In the genomic region with DNA sequence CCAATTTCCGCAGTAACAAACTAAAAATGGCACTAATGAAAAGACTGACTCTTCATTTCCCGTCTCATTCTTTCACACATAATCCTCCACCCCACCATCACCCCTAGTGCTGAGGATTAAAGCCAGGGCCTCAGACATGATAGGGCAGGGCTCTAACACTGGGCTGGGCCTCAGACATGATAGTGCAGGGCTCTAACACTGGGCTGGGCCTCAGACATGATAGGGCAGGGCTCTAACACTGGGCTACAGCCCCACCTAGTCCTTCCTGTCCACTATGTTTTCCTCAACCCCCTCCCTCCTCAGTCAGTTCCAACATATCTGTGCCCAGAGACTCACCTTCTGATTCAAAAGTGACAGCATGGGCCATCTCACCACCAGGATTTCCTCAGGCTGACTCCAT, we compare ENCODE assay signal across 22 mouse cellular contexts.
A peak's percentile ranks its signal among the peaks of the same experiment; 100 is the strongest.
DNase-seq lines count a peak whose midpoint lies in the region; ATAC-seq and TF ChIP-seq lines count a peak whose summit lies in the region.
"Had no signal": no experiment of that assay in that cellular context is flagged by ENCODE, and none has a peak within 500 bp of the region (broad histone marks: within the 10 kb centered on the region; RNA-seq: fewer than 3 reads in every experiment).

No protein-coding gene starts in this region.

- 69% methylated on average over 2 of the region's 2 CpGs for WGBS in liver, postnatal 0 days (ENCODE audit: insufficient replicate concordance)
- WGBS in liver, embryonic 11.5 days, result 70% methylated on average over 2 of the region's 2 CpGs
- WGBS in liver, embryonic 16.5 days (ENCODE audit: insufficient replicate concordance), result 52% methylated on average over 2 of the region's 2 CpGs

- H3K27ac ChIP-seq in liver, postnatal 0 days (ENCODE audit: low read depth), result no peak overlapping the region
- H3K27ac ChIP-seq in liver, embryonic 11.5 days (ENCODE audit: low read depth, low read length), result no peak overlapping the region
- H3K27ac ChIP-seq in liver, embryonic 16.5 days (ENCODE audit: low read length), result no peak overlapping the region
- H3K27ac ChIP-seq: forebrain, embryonic 13.5 days; intestine, embryonic 15.5 days; neural tube, embryonic 12.5 days had no signal

- no peak for TF ChIP-seq EP300 in liver, postnatal 0 days (IDR thresholded peaks at IDR 0.05; ENCODE audit: low read depth)

- no peaks in the 10 kb centered on the region for H3K36me3 ChIP-seq in liver, postnatal 0 days (replicated peaks; ENCODE audit: insufficient read depth, low read length)
- H3K36me3 ChIP-seq in liver, embryonic 11.5 days (ENCODE audit: control insufficient read depth, insufficient read depth, low read length), result no peaks in the 10 kb centered on the region
- no peaks in the 10 kb centered on the region for H3K36me3 ChIP-seq in liver, embryonic 16.5 days (ENCODE audit: control insufficient read depth, insufficient read depth)
- H3K36me3 ChIP-seq: hindbrain, embryonic 10.5 days; intestine, embryonic 15.5 days; neural tube, embryonic 12.5 days had no signal

- peak; percentile 74 for DNase-seq in liver
- no peak for DNase-seq in liver, postnatal 0 days
- no peak for DNase-seq in liver, embryonic 11.5 days (ENCODE audit: low spot score)
- no peak for DNase-seq in thymus, adult 18-20 months
- DNase-seq in left cerebral cortex, adult 9 months (ENCODE audit: low spot score in 2 of 2), result no peak
- no peak for DNase-seq in thymus, postnatal 14 days
- DNase-seq: adrenal gland, postnatal 10 days; cerebellum, adult 9-11 months; gastrocnemius, postnatal 10 days; kidney, adult 8-10 months; kidney, postnatal 10 days; lung, adult 18-20 months; lung, postnatal 10 days; midbrain, embryonic 14.5 days; right cerebral cortex, postnatal 14 days; thymus, postnatal 25 days had no signal

- H3K4me2 ChIP-seq in liver, postnatal 0 days (ENCODE audit: low read depth, low read length), result no peak overlapping the region
- H3K4me2 ChIP-seq in liver, embryonic 11.5 days, result no peak overlapping the region
- peak overlapping the region; percentile 17 for H3K4me2 ChIP-seq in liver, embryonic 16.5 days (ENCODE audit: low read depth, low read length)
- H3K4me2 ChIP-seq: forebrain, embryonic 13.5 days; intestine, embryonic 15.5 days; neural tube, embryonic 12.5 days had no signal

- no peak overlapping the region for H3K9ac ChIP-seq in liver, postnatal 0 days (replicated peaks)
- no peak overlapping the region for H3K9ac ChIP-seq in liver, embryonic 11.5 days (ENCODE audit: low read depth, low read length)
- H3K9ac ChIP-seq in liver, embryonic 16.5 days (ENCODE audit: low read depth, low read length), result no peak overlapping the region
- H3K9ac ChIP-seq: forebrain, embryonic 13.5 days; intestine, embryonic 15.5 days; neural tube, embryonic 12.5 days had no signal

- ATAC-seq in liver, postnatal 0 days, result no peak
- peak; percentile 98 for ATAC-seq in liver, embryonic 11.5 days (replicated peaks; ENCODE audit: low FRiP score)
- peak; percentile 94 for ATAC-seq in liver, embryonic 16.5 days (ENCODE audit: low read depth)
- ATAC-seq: forebrain, embryonic 13.5 days; hindbrain, embryonic 16.5 days; intestine, embryonic 15.5 days had no signal

- no peaks in the 10 kb centered on the region for H3K9me3 ChIP-seq in liver, postnatal 0 days (ENCODE audit: low read length)
- H3K9me3 ChIP-seq in liver, embryonic 11.5 days (ENCODE audit: control insufficient read depth, low read length), result no peaks in the 10 kb centered on the region
- no peaks in the 10 kb centered on the region for H3K9me3 ChIP-seq in liver, embryonic 16.5 days (replicated peaks; ENCODE audit: control insufficient read depth, low read length)
- H3K9me3 ChIP-seq: forebrain, embryonic 13.5 days; hindbrain, embryonic 10.5 days; intestine, embryonic 15.5 days; neural tube, embryonic 12.5 days had no signal

- no peaks in the 10 kb centered on the region for H3K27me3 ChIP-seq in liver, postnatal 0 days (ENCODE audit: insufficient read depth, low read length)
- no peaks in the 10 kb centered on the region for H3K27me3 ChIP-seq in liver, embryonic 11.5 days (replicated peaks; ENCODE audit: control insufficient read depth, insufficient read depth, low read length)
- H3K27me3 ChIP-seq in liver, embryonic 16.5 days (ENCODE audit: control insufficient read depth, insufficient read depth, low read depth, low read length), result no peaks in the 10 kb centered on the region
- H3K27me3 ChIP-seq: forebrain, embryonic 13.5 days; intestine, embryonic 15.5 days; neural tube, embryonic 12.5 days had no signal

- TF ChIP-seq CTCF in liver, postnatal 0 days (IDR thresholded peaks at IDR 0.05; ENCODE audit: low read depth), result no peak

- H3K4me3 ChIP-seq in liver, postnatal 0 days (ENCODE audit: low read depth, low read length), result no peak overlapping the region
- no peak overlapping the region for H3K4me3 ChIP-seq in liver, embryonic 11.5 days (ENCODE audit: low read depth, low read length)
- no peak overlapping the region for H3K4me3 ChIP-seq in liver, embryonic 16.5 days (ENCODE audit: low read depth, low read length)
- H3K4me3 ChIP-seq: forebrain, embryonic 13.5 days; hindbrain, embryonic 10.5 days; intestine, embryonic 15.5 days; neural tube, embryonic 12.5 days had no signal

- no peaks in the 10 kb centered on the region for H3K4me1 ChIP-seq in liver, postnatal 0 days (ENCODE audit: insufficient read depth)
- H3K4me1 ChIP-seq in liver, embryonic 11.5 days (replicated peaks; ENCODE audit: control insufficient read depth, insufficient read depth, low read length), result peaks cover 4% of the 10 kb centered on the region
- H3K4me1 ChIP-seq in liver, embryonic 16.5 days (ENCODE audit: control insufficient read depth, low read depth, low read length), result peaks cover 9% of the 10 kb centered on the region
- H3K4me1 ChIP-seq: forebrain, embryonic 13.5 days; hindbrain, embryonic 10.5 days; intestine, embryonic 15.5 days; neural tube, embryonic 12.5 days had no signal
